Mouse (Mus musculus) neural tube, embryonic 10.5 days (tissue): ENCODE data around the gene Gm17581.
"Not testable (repeated sequence)": the region's sequence is repeated elsewhere in the genome, so short reads cannot be mapped to it uniquely, and the experiment has no call there.

Experiments
- DNase-seq: peaks from one replicate; pipeline ENCODE4 v3.0.0-alpha.2; 2017; ENCODE audit warnings: low spot score; ENCODE audit errors: extremely low spot score

The Gm17581 gene

GRCm38 (mm10) chr2:155737803-155738202 is 2.1 kb upstream of the Gm17581 start:
- no peak for DNase-seq

GRCm38 (mm10) chr2:155736936-155737335 is 1.3 kb upstream of the Gm17581 start:
- no peak for DNase-seq

GRCm38 (mm10) chr2:155735080-155735479 is 586 bp downstream of the Gm17581 start:
- no peak for DNase-seq

- peak; percentile 80 for DNase-seq
Measured at GRCm38 (mm10) chr2:155729158-155729645, 6.5 kb downstream of the Gm17581 start, which contains the start of gene Edem2. Gene Edem2 (minus strand): TSS chr2:155729475.

GRCm38 (mm10) chr2:155728742-155729141 is 6.9 kb downstream of the Gm17581 start:
- DNase-seq = no peak

- no peak for DNase-seq
Measured at GRCm38 (mm10) chr2:155727764-155728395, 7.8 kb downstream of the Gm17581 start.

- no peak for DNase-seq
Measured at GRCm38 (mm10) chr2:155726302-155726701, 9.4 kb downstream of the Gm17581 start.

GRCm38 (mm10) chr2:155724526-155724925 is 11.1 kb downstream of the Gm17581 start:
- no peak for DNase-seq

- no peak for DNase-seq
Measured at GRCm38 (mm10) chr2:155724036-155724435, 11.6 kb downstream of the Gm17581 start.

- no peak for DNase-seq
Measured at GRCm38 (mm10) chr2:155720585-155720984, 15.1 kb downstream of the Gm17581 start.

- no peak for DNase-seq
Measured at GRCm38 (mm10) chr2:155717082-155717990, 18.3 kb downstream of the Gm17581 start.

- no peak for DNase-seq
Measured at GRCm38 (mm10) chr2:155710557-155710956, 25.1 kb downstream of the Gm17581 start.

- DNase-seq = no peak
Measured at GRCm38 (mm10) chr2:155707251-155707650, 28.4 kb downstream of the Gm17581 start.

- no peak for DNase-seq
Measured at GRCm38 (mm10) chr2:155703630-155704029, 32.0 kb downstream of the Gm17581 start.

GRCm38 (mm10) chr2:155701399-155701919 is 34.2 kb downstream of the Gm17581 start:
- no peak for DNase-seq

- not testable (repeated sequence) for DNase-seq
Measured at GRCm38 (mm10) chr2:155698443-155698842, 37.2 kb downstream of the Gm17581 start.

GRCm38 (mm10) chr2:155696851-155697250 is 38.8 kb downstream of the Gm17581 start:
- DNase-seq = no peak

- DNase-seq = peak; percentile 86
Measured at GRCm38 (mm10) chr2:155696091-155696558, 39.5 kb downstream of the Gm17581 start.

GRCm38 (mm10) chr2:155695316-155695715 is 40.4 kb downstream of the Gm17581 start:
- no peak for DNase-seq

- no peak for DNase-seq
Measured at GRCm38 (mm10) chr2:155694564-155694963, 41.1 kb downstream of the Gm17581 start.

- no peak for DNase-seq
Measured at GRCm38 (mm10) chr2:155693136-155693535, 42.5 kb downstream of the Gm17581 start.
